Mouse (Mus musculus) brain, embryonic 14.5 days (tissue): ENCODE data around the gene Mrtfb.

Source experiments
- CTCF ChIP-seq: fragments of 200-500 bp; IDR thresholded peaks from 2 replicates; pipeline ENCODE4 v1.5.1; 2012; ENCODE audit warnings: inconsistent platforms, mild to moderate bottlenecking, moderate library complexity, borderline replicate concordance; ENCODE audit not compliant: insufficient read depth, insufficient read length; ENCODE audit errors: extremely low read depth
- POLR2A ChIP-seq: fragments of 200-500 bp; IDR thresholded peaks from 2 replicates; pipeline ENCODE4 v1.6.1; 2012; ENCODE audit warnings: mild to moderate bottlenecking, inconsistent platforms, borderline replicate concordance; ENCODE audit not compliant: poor library complexity, insufficient read depth, insufficient read length, severe bottlenecking; ENCODE audit errors: extremely low read depth

GRCm38 (mm10) chr16:13267350-13267904 lies 11.1 kb downstream of the Mrtfb start:
- no peak for TF ChIP-seq POLR2A
- TF ChIP-seq CTCF, result no peak
